Mouse (Mus musculus): Measurements from ENCODE around the gene Gstt2. TPM values are rescaled to one million over a fixed set of nuclear protein-coding genes. Genes with fewer than 3 reads are reported as not detected.

Gene Gstt2
- polyA plus RNA-seq, 2 experiments: 36.4 to 43.7 TPM

DNA sequence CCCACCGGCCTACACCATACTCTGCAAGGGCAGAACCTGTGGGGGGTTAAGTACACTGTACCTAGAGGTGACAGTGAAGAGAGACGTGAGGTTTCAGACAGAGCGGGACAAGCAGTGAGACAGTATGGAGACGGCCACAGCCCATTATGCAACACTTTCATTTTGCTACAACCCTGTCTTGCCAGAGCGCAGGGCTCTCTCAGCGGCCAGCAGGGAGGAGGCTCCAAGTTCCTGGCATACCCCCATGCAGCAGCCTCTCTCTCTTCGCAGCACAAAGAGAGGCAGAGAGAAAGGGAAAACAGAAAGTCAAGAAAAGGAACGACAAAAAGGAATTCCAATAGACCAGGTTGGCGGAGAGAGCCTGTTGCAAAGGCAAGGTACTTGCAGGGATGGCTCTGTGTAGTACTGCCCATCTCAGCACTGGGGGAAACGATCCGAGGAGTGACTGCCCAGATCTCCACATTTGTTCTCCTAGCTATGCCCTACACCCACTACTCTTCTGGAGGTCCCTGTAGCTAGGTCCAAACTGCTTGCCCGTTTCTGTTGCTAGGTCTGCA lies 39.5 kb downstream of the Gstt2 start:
- peaks cover 4 to 20% of the 10 kb centered on the region in 2 experiments for H3K4me1 ChIP-seq (replicated peaks; ENCODE audit: control insufficient read depth in 2 of 2, insufficient read depth in 2 of 2, low read length in 1 of 2)
- ATAC-seq (ENCODE audit: insufficient read depth) (peak; percentile 35; the same call in 1 of the 2 replicates), DNase-seq (ENCODE audit: low read depth in 3 of 3, low spot score in 3 of 3) (no peak)
- H3K4me2 ChIP-seq (ENCODE audit: low read depth): peak overlapping the region; percentile 82
- H3K27me3 ChIP-seq (ENCODE audit: control insufficient read depth, insufficient read depth, low read length): no peaks in the 10 kb centered on the region
- peak overlapping the region; percentile 52 for H3K9ac ChIP-seq (replicated peaks)
- H3K27ac ChIP-seq: no peak overlapping the region
- no peaks in the 10 kb centered on the region for H3K9me3 ChIP-seq (ENCODE audit: control insufficient read depth, low read length)
- no peaks in the 10 kb centered on the region for H3K36me3 ChIP-seq (replicated peaks; ENCODE audit: control insufficient read depth, insufficient read depth, low read depth)
- WGBS (ENCODE audit: insufficient replicate concordance): under 1% methylated on average over 12 of the region's 12 CpGs
- H3K4me3 ChIP-seq (ENCODE audit: insufficient read depth in 1 of 2, low read depth in 2 of 2, low read length in 2 of 2): peak overlapping the region; percentile 53 to 69
- TF ChIP-seq CTCF (IDR thresholded peaks at IDR 0.05; ENCODE audit: low read depth) (no peak), EP300 (IDR thresholded peaks at IDR 0.05; ENCODE audit: low read depth) (no peak)

DNA sequence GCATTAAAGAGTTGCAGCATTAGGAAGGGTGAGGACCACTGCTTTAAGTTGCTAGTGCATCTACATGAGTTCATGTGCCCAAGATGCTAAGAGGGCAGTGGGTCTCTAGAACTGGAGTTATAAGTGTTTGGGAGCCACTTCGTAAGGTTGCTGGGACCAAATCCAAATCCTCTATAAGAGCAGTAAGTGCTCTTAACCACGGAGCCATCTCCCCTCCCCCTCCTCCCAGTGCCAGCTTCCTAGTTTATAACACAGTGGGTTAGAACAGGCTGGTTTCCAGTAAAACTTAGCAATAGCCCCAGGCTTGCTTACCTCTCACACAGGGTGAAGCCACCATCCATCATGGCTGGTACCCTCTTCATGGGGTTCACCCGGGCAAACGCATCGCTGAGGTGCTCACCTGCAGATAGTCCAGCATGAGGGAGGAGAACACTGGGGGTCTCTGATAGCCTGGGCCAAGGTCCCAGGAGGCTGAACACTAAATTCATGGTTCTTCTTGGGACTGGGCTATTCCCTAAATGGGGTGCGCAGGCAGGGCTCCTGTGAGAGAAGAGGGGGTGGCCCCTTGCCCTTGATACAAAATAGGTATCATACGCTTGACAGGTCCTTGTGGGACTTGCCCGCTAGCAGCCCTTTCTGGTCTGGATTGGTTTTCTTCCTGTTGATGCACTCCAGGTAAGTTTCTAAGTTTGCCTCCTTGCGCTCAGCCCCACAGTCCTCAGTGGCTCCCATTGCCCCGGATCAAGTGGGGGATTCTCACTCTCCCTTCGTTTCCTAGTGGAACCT lies 40.3 kb downstream of the Gstt2 start:
- no peaks in the 10 kb centered on the region for H3K9me3 ChIP-seq (ENCODE audit: control insufficient read depth, low read length)
- peak overlapping the region; percentile 53 to 69 for H3K4me3 ChIP-seq (ENCODE audit: insufficient read depth in 1 of 2, low read depth in 2 of 2, low read length in 2 of 2)
- H3K4me2 ChIP-seq (ENCODE audit: low read depth): peak overlapping the region; percentile 82
- DNase-seq (ENCODE audit: low read depth in 3 of 3, low spot score in 3 of 3): no peak
- H3K27ac ChIP-seq: no peak overlapping the region
- H3K9ac ChIP-seq (replicated peaks): no peak overlapping the region
- peaks cover 4 to 20% of the 10 kb centered on the region in 2 experiments for H3K4me1 ChIP-seq (replicated peaks; ENCODE audit: control insufficient read depth in 2 of 2, insufficient read depth in 2 of 2, low read length in 1 of 2)
- ATAC-seq (ENCODE audit: insufficient read depth): no peak
- WGBS (ENCODE audit: insufficient replicate concordance): 39% methylated on average over 11 of the region's 11 CpGs
- H3K36me3 ChIP-seq (replicated peaks; ENCODE audit: control insufficient read depth, insufficient read depth, low read depth): no peaks in the 10 kb centered on the region
- H3K27me3 ChIP-seq (ENCODE audit: control insufficient read depth, insufficient read depth, low read length): no peaks in the 10 kb centered on the region
- TF ChIP-seq CTCF (IDR thresholded peaks at IDR 0.05; ENCODE audit: low read depth): no peak
- TF ChIP-seq EP300 (IDR thresholded peaks at IDR 0.05; ENCODE audit: low read depth): no peak

DNA sequence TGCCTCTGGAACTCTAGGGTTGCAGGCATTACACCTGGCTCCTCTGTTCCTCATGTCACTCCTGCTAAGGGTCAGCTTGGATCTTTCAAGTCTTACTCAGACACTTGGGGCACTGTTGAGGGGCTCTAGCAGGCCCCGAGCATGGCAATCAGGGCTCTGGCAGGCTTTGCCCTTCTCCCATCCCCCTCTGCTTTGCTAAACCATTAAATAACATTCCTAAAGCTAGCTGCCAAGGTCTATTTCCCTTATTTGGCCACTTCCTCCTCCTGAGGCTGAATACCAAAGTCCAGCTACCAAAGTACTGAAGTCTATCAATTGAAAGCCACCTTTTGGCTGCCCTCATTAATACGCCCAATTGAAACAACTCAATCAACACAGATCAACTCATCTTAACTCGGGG lies 42.3 kb downstream of the Gstt2 start:
- no peak for TF ChIP-seq EP300 (IDR thresholded peaks at IDR 0.05; ENCODE audit: low read depth)
- TF ChIP-seq CTCF (IDR thresholded peaks at IDR 0.05; ENCODE audit: low read depth): no peak
- H3K4me3 ChIP-seq (ENCODE audit: insufficient read depth in 1 of 2, low read depth in 2 of 2, low read length in 2 of 2): no peak overlapping the region
- 36% methylated on average over 3 of the region's 3 CpGs for WGBS (ENCODE audit: insufficient replicate concordance)
- peaks cover 4 to 23% of the 10 kb centered on the region in 2 experiments for H3K4me1 ChIP-seq (replicated peaks; ENCODE audit: control insufficient read depth in 2 of 2, insufficient read depth in 2 of 2, low read length in 1 of 2)
- H3K9me3 ChIP-seq (ENCODE audit: control insufficient read depth, low read length): no peaks in the 10 kb centered on the region
- ATAC-seq (ENCODE audit: insufficient read depth) (no peak), DNase-seq (ENCODE audit: low read depth in 3 of 3, low spot score in 3 of 3) (no peak)
- peak overlapping the region; percentile 11 for H3K4me2 ChIP-seq (ENCODE audit: low read depth)
- no peaks in the 10 kb centered on the region for H3K27me3 ChIP-seq (ENCODE audit: control insufficient read depth, insufficient read depth, low read length)
- no peak overlapping the region for H3K9ac ChIP-seq (replicated peaks)
- H3K27ac ChIP-seq: no peak overlapping the region
- no peaks in the 10 kb centered on the region for H3K36me3 ChIP-seq (replicated peaks; ENCODE audit: control insufficient read depth, insufficient read depth, low read depth)

DNA sequence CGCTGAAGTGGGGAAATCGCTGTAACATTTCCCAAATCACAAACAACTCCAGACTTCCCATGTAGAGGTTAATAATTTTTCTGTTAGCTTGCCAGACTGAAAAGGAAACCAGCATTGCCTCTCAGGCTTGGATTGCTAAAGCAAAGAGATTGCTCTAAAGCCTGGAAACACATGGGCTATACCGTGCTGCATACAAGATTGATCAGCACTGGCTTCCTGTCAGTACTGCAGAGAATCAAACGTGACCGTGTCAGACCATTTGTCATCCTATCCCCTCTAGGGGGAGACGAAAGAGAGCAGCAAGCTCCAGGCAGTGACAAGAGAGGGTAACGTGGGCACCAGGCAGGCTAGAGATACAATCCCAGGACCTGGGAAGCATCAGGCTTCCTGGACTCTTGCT lies 46.5 kb downstream of the Gstt2 start:
- 18% methylated on average over 7 of the region's 7 CpGs for WGBS (ENCODE audit: insufficient replicate concordance)
- peak; percentile 28; the same call in 1 of the 2 replicates for TF ChIP-seq CTCF (IDR thresholded peaks at IDR 0.05; ENCODE audit: low read depth)
- no peak for TF ChIP-seq EP300 (IDR thresholded peaks at IDR 0.05; ENCODE audit: low read depth)
- no peaks in the 10 kb centered on the region for H3K9me3 ChIP-seq (ENCODE audit: control insufficient read depth, low read length)
- H3K4me2 ChIP-seq (ENCODE audit: low read depth): no peak overlapping the region
- H3K27me3 ChIP-seq (ENCODE audit: control insufficient read depth, insufficient read depth, low read length): no peaks in the 10 kb centered on the region
- ATAC-seq (ENCODE audit: insufficient read depth) (no peak), DNase-seq (ENCODE audit: low read depth in 3 of 3, low spot score in 3 of 3) (no peak)
- no peak overlapping the region for H3K4me3 ChIP-seq (ENCODE audit: insufficient read depth in 1 of 2, low read depth in 2 of 2, low read length in 2 of 2)
- no peak overlapping the region for H3K27ac ChIP-seq
- H3K9ac ChIP-seq (replicated peaks): no peak overlapping the region
- peaks cover 0 to 12% of the 10 kb centered on the region in 2 experiments; a peak in 2 of 4 replicates for H3K4me1 ChIP-seq (replicated peaks; ENCODE audit: control insufficient read depth in 2 of 2, insufficient read depth in 2 of 2, low read length in 1 of 2)
- no peaks in the 10 kb centered on the region for H3K36me3 ChIP-seq (replicated peaks; ENCODE audit: control insufficient read depth, insufficient read depth, low read depth)

DNA sequence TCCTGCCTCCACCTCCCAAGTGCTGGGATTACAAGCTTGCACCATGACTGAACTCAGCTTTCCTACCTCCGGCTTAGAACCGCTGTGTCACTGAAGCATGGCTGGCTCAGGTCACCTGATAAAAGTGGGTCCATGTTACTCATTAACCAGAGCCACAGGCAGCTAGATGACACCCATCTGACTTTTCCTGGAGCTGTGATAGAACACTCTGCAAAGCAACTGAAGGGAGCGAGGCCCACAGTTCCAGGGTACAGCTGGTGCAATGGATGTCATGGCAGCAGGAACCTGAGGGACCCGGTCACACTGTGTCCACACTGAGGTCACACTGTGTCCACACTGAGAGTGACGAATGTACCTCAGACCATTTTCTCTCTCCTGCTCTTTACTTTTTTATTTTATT lies 47.4 kb downstream of the Gstt2 start:
- WGBS (ENCODE audit: insufficient replicate concordance): 61% methylated on average over 5 of the region's 5 CpGs
- no peaks in the 10 kb centered on the region for H3K9me3 ChIP-seq (ENCODE audit: control insufficient read depth, low read length)
- no peak overlapping the region for H3K9ac ChIP-seq (replicated peaks)
- no peak overlapping the region for H3K27ac ChIP-seq
- ATAC-seq (ENCODE audit: insufficient read depth) (peak; percentile 85), DNase-seq (ENCODE audit: low read depth in 3 of 3, low spot score in 3 of 3) (peak in 2 of 3 experiments; percentile 38 to 42)
- no peak overlapping the region for H3K4me2 ChIP-seq (ENCODE audit: low read depth)
- no peaks in the 10 kb centered on the region for H3K27me3 ChIP-seq (ENCODE audit: control insufficient read depth, insufficient read depth, low read length)
- no peak overlapping the region for H3K4me3 ChIP-seq (ENCODE audit: insufficient read depth in 1 of 2, low read depth in 2 of 2, low read length in 2 of 2)
- H3K4me1 ChIP-seq (replicated peaks; ENCODE audit: control insufficient read depth in 2 of 2, insufficient read depth in 2 of 2, low read length in 1 of 2): peaks cover 0 to 12% of the 10 kb centered on the region in 2 experiments; a peak in 2 of 4 replicates
- no peaks in the 10 kb centered on the region for H3K36me3 ChIP-seq (replicated peaks; ENCODE audit: control insufficient read depth, insufficient read depth, low read depth)
- no peak for TF ChIP-seq CTCF (IDR thresholded peaks at IDR 0.05; ENCODE audit: low read depth)
- no peak for TF ChIP-seq EP300 (IDR thresholded peaks at IDR 0.05; ENCODE audit: low read depth)

Data from liver, embryonic 14.5 days (tissue).